Mouse (Mus musculus) embryonic fibroblast, embryonic 13.5 days (primary cell): ENCODE measurements around the gene Pip5k1c.

Experiments
- CTCF ChIP-seq: IDR thresholded peaks from 2 replicates; pipeline ENCODE4 v1.5.1; 2011; ENCODE audit warnings: mild to moderate bottlenecking, control low read depth, low read length, moderate library complexity, borderline replicate concordance; ENCODE audit not compliant: insufficient read depth
- POLR2A ChIP-seq: IDR thresholded peaks from 2 replicates; pipeline ENCODE4 v1.6.1; 2011; ENCODE audit warnings: low read depth, mild to moderate bottlenecking, control low read depth, low read length, moderate library complexity

- no peak for TF ChIP-seq POLR2A
- TF ChIP-seq CTCF, result no peak
Observed at GRCm38 (mm10) chr10:81355533-81355932, 62.8 kb downstream of the Pip5k1c start.
